In genomic region chr15:93283349-93283748, GRCm38 (mm10) we compare ENCODE assay signal across 10 mouse cellular contexts. TPM values are rescaled to one million over a fixed set of nuclear protein-coding genes. Genes with fewer than 3 reads are reported as not detected.
DNase-seq lines count a peak whose midpoint lies in the region; ATAC-seq and TF ChIP-seq lines count a peak whose summit lies in the region.
"Had no signal": no experiment of that assay in that cellular context is flagged by ENCODE, and none has a peak within 500 bp of the region (broad histone marks: within the 10 kb centered on the region; RNA-seq: fewer than 3 reads in every experiment).

No protein-coding gene starts in this region.

- intact Hi-C loops in left cerebral cortex, postnatal 4 days (cut with DNase I) = no loop called here
- intact Hi-C loops in left cerebral cortex, postnatal 10 days (cut with DNase I) = no loop called here

- no peak for TF ChIP-seq POLR2A in bone marrow, adult 2 months (IDR thresholded peaks at IDR 0.05; ENCODE audit: borderline replicate concordance, control insufficient read depth, low read depth, low read length)

- ATAC-seq in liver, postnatal 0 days = no peak
- no peak for ATAC-seq in neural tube, embryonic 15.5 days (ENCODE audit: low FRiP score)

- H3K4me1 ChIP-seq in bone marrow, adult 2 months (ENCODE audit: control insufficient read depth, insufficient read depth, low read length) = peaks cover 6% of the 10 kb centered on the region
- peaks cover 2% of the 10 kb centered on the region; the same call in 1 of the 2 replicates for H3K4me1 ChIP-seq in liver, postnatal 0 days (ENCODE audit: insufficient read depth)
- no peaks in the 10 kb centered on the region for H3K4me1 ChIP-seq in neural tube, embryonic 15.5 days
- H3K4me1 ChIP-seq: embryonic facial prominence, embryonic 12.5 days had no signal

- peak; percentile 45; the same call in 1 of the 2 replicates for TF ChIP-seq CTCF in bone marrow, adult 2 months (IDR thresholded peaks at IDR 0.05; ENCODE audit: control insufficient read depth, insufficient read depth, low read length)
- peak; percentile 63 for TF ChIP-seq CTCF in liver, postnatal 0 days (IDR thresholded peaks at IDR 0.05; ENCODE audit: low read depth)

- H3K27ac ChIP-seq in bone marrow, adult 2 months (ENCODE audit: control insufficient read depth, insufficient read depth, low read depth, low read length, poor library complexity) = no peak overlapping the region; the same call in 1 of the 2 replicates
- H3K27ac ChIP-seq in liver, postnatal 0 days (ENCODE audit: low read depth) = no peak overlapping the region
- no peak overlapping the region for H3K27ac ChIP-seq in neural tube, embryonic 15.5 days (replicated peaks)
- H3K27ac ChIP-seq: embryonic facial prominence, embryonic 12.5 days had no signal

- H3K4me2 ChIP-seq in liver, postnatal 0 days (ENCODE audit: low read depth, low read length) = no peak overlapping the region
- no peak overlapping the region for H3K4me2 ChIP-seq in neural tube, embryonic 15.5 days
- H3K4me2 ChIP-seq: embryonic facial prominence, embryonic 12.5 days had no signal

- no peak overlapping the region for H3K9ac ChIP-seq in liver, postnatal 0 days (replicated peaks)
- no peak overlapping the region for H3K9ac ChIP-seq in neural tube, embryonic 15.5 days (replicated peaks)
- H3K9ac ChIP-seq: embryonic facial prominence, embryonic 12.5 days had no signal

- peak; percentile 68 for DNase-seq in adrenal gland, postnatal 10 days
- no peak for DNase-seq in adrenal gland, postnatal 4 days (ENCODE audit: low spot score in 2 of 2)
- DNase-seq in left cerebral cortex, postnatal 4 days = peak; percentile 23
- no peak for DNase-seq in left cerebral cortex, postnatal 10 days (ENCODE audit: extremely low spot score in 1 of 2, low spot score in 2 of 2)
- peak; percentile 30 for DNase-seq in liver, postnatal 0 days
- no peak for DNase-seq in urinary bladder, postnatal 36 days (ENCODE audit: low spot score in 2 of 2)

- 75% methylated on average over 11 of the region's 11 CpGs for WGBS in bone marrow, adult 2 months
- 78% methylated on average over 11 of the region's 11 CpGs for WGBS in liver, postnatal 0 days (ENCODE audit: insufficient replicate concordance)
- WGBS in neural tube, embryonic 15.5 days = 75% methylated on average over 11 of the region's 11 CpGs

- TF ChIP-seq EP300 in liver, postnatal 0 days (IDR thresholded peaks at IDR 0.05; ENCODE audit: low read depth) = no peak

- no peak overlapping the region for H3K4me3 ChIP-seq in bone marrow, adult 2 months (replicated peaks; ENCODE audit: control insufficient read depth, low read depth, low read length)
- no peak overlapping the region for H3K4me3 ChIP-seq in liver, postnatal 0 days (ENCODE audit: low read depth, low read length)
- no peak overlapping the region for H3K4me3 ChIP-seq in neural tube, embryonic 15.5 days (replicated peaks)
- H3K4me3 ChIP-seq: embryonic facial prominence, embryonic 12.5 days; myocyte had no signal

- H3K36me3 ChIP-seq in liver, postnatal 0 days (replicated peaks; ENCODE audit: insufficient read depth, low read length) = no peaks in the 10 kb centered on the region; the same call in none of the 2 replicates
- H3K36me3 ChIP-seq in neural tube, embryonic 15.5 days = peaks cover 19% of the 10 kb centered on the region; the same call in 1 of the 2 replicates

- no peaks in the 10 kb centered on the region for H3K9me3 ChIP-seq in liver, postnatal 0 days (ENCODE audit: low read length)
- H3K9me3 ChIP-seq in neural tube, embryonic 15.5 days (replicated peaks) = no peaks in the 10 kb centered on the region
- H3K9me3 ChIP-seq: embryonic facial prominence, embryonic 12.5 days had no signal

- no peaks in the 10 kb centered on the region for H3K27me3 ChIP-seq in liver, postnatal 0 days (ENCODE audit: insufficient read depth, low read length)
- no peaks in the 10 kb centered on the region for H3K27me3 ChIP-seq in neural tube, embryonic 15.5 days (replicated peaks)
- H3K27me3 ChIP-seq: embryonic facial prominence, embryonic 12.5 days had no signal

RNA-seq across cellular contexts. Expression of gene Gxylt1, which starts 8.4 kb away (rescaled TPM):
- 10 to 100 TPM; 22.5 to 26.8 TPM for total RNA-seq in adrenal gland, postnatal 10 days (2021)
- 10 to 100 TPM; 32.9 to 33.2 TPM for total RNA-seq in adrenal gland, postnatal 4 days (2021)
- 10 to 100 TPM; 12.9 to 14.7 TPM for total RNA-seq in left cerebral cortex, postnatal 4 days (2021)
- total RNA-seq in left cerebral cortex, postnatal 10 days (2021) = 10 to 100 TPM; 10.7 to 10.8 TPM
- 6.5 and 9.6 TPM in 2 replicates for polyA plus RNA-seq in bone marrow, adult 2 months (2011; ENCODE audit: insufficient read depth, insufficient read length, low replicate concordance, missing spikeins)
- polyA plus RNA-seq in liver, postnatal 0 days (2015; fragmentation: Nextera tagmentation; extraction: Ambion mirVana) = 1.8 and 2.0 TPM in 2 replicates
- 4.4 and 6.5 TPM in 2 replicates for polyA plus RNA-seq in neural tube, embryonic 15.5 days (2015; fragmentation: Nextera tagmentation; extraction: Ambion mirVana)

RNA-seq across cellular contexts. Expression of gene Yaf2, which starts 53.4 kb away (rescaled TPM):
- total RNA-seq in adrenal gland, postnatal 10 days (2021) = 10 to 100 TPM; 36.8 to 38.4 TPM
- total RNA-seq in adrenal gland, postnatal 4 days (2021) = 10 to 100 TPM; 43.3 to 47.6 TPM
- total RNA-seq in left cerebral cortex, postnatal 4 days (2021) = 10 to 100 TPM; 72.7 to 77.1 TPM
- total RNA-seq in left cerebral cortex, postnatal 10 days (2021) = 10 to 100 TPM; 97.5 to 98.5 TPM
- polyA plus RNA-seq in bone marrow, adult 2 months (2011; ENCODE audit: insufficient read depth, insufficient read length, low replicate concordance, missing spikeins) = 10.3 and 15.4 TPM in 2 replicates
- 25.7 and 26.4 TPM in 2 replicates for polyA plus RNA-seq in liver, postnatal 0 days (2015; fragmentation: Nextera tagmentation; extraction: Ambion mirVana)
- polyA plus RNA-seq in neural tube, embryonic 15.5 days (2015; fragmentation: Nextera tagmentation; extraction: Ambion mirVana) = 123 and 139 TPM in 2 replicates

Comparison
In these comparisons a context has a peak if more than half of its experiments do, and no peak if none do; other contexts are left out.
1. DNase-seq: peak in adrenal gland, postnatal 10 days (single experiment), left cerebral cortex, postnatal 4 days (single experiment) and liver, postnatal 0 days (single experiment); none in adrenal gland, postnatal 4 days (0 of 2), left cerebral cortex, postnatal 10 days (0 of 2) and urinary bladder, postnatal 36 days (0 of 2).